Mouse (Mus musculus): ENCODE results near the gene Olfr345. TPM values are rescaled to one million over a fixed set of nuclear protein-coding genes. Genes with fewer than 3 reads are reported as not detected.

Gene Olfr345
- not detected for total RNA-seq (2021)
- long read RNA-seq, experiment 1: 0 reads
- long read RNA-seq, experiment 2: 0 reads

- DNase-seq (ENCODE audit: low spot score in 2 of 2): no peak
Measured at GRCm38 (mm10) chr2:36639741-36640140, at the start of gene Olfr345. Olfr345 (plus strand) TSS chr2:36640041.

- DNase-seq (ENCODE audit: low spot score in 2 of 2): no peak
Measured at GRCm38 (mm10) chr2:36685488-36685887, 45.6 kb downstream of the Olfr345 start, which contains the start of gene Olfr346. Olfr346 (plus strand) TSS chr2:36685788.

Other genes with a start within 250 kb of the Olfr345 start
- gene Olfr339, start 221.1 kb upstream of the Olfr345 start, total RNA-seq (2021): not detected
- gene Olfr340, start 187.5 kb upstream of the Olfr345 start, total RNA-seq (2021): not detected
- gene Olfr341, start 157.6 kb upstream of the Olfr345 start, total RNA-seq (2021): not detected
- not detected for gene Olfr342, start 115.0 kb upstream of the Olfr345 start, total RNA-seq (2021)
- gene Olfr344, start 73.4 kb upstream of the Olfr345 start, total RNA-seq (2021): under 1 TPM; 0.05 to 0.07 TPM
- gene Olfr346, start 45.7 kb downstream of the Olfr345 start, total RNA-seq (2021): not detected
- gene Olfr347, start 91.9 kb downstream of the Olfr345 start, total RNA-seq (2021): not detected
- gene Olfr348, start 144.2 kb downstream of the Olfr345 start, total RNA-seq (2021): not detected
- not detected for gene Olfr50, start 150.5 kb downstream of the Olfr345 start, total RNA-seq (2021)
- gene Olfr3, start 177.0 kb downstream of the Olfr345 start, total RNA-seq (2021): not detected
- gene Olfr350, start 206.3 kb downstream of the Olfr345 start, total RNA-seq (2021): not detected
- under 1 TPM; 0.12 TPM for gene Olfr351, start 222.6 kb downstream of the Olfr345 start, total RNA-seq (2021)
- not detected for gene Olfr352, start 228.4 kb downstream of the Olfr345 start, total RNA-seq (2021)